Mouse (Mus musculus) gastrocnemius, postnatal 14 days (tissue): ENCODE results near the gene Map3k3. TPM values are rescaled to one million over a fixed set of nuclear protein-coding genes. Genes with fewer than 3 reads are reported as not detected.
"Not testable (repeated sequence)": the region's sequence is repeated elsewhere in the genome, so short reads cannot be mapped to it uniquely, and the experiment has no call there.

Experiments used
- DNase-seq: peaks from one replicate; pipeline ENCODE4 v3.0.0; 2021; ENCODE audit warnings: mixed read lengths
- intact Hi-C: fragments of 180-260 bp; cut with DNase I; formaldehyde crosslinking; loops from one replicate; pipeline ENCODE4 v1.15.1; 2025; ENCODE audit warnings: low total_unique reads
- total RNA-seq, 2 experiments: library from RNA; stranded (reverse); gene quantifications; 2 replicates each; pipeline ENCODE4 v1.2.3; 2021

Map3k3 gene
- total RNA-seq, 2 experiments from 2014 or later: 22.1 to 22.7 TPM

DNA sequence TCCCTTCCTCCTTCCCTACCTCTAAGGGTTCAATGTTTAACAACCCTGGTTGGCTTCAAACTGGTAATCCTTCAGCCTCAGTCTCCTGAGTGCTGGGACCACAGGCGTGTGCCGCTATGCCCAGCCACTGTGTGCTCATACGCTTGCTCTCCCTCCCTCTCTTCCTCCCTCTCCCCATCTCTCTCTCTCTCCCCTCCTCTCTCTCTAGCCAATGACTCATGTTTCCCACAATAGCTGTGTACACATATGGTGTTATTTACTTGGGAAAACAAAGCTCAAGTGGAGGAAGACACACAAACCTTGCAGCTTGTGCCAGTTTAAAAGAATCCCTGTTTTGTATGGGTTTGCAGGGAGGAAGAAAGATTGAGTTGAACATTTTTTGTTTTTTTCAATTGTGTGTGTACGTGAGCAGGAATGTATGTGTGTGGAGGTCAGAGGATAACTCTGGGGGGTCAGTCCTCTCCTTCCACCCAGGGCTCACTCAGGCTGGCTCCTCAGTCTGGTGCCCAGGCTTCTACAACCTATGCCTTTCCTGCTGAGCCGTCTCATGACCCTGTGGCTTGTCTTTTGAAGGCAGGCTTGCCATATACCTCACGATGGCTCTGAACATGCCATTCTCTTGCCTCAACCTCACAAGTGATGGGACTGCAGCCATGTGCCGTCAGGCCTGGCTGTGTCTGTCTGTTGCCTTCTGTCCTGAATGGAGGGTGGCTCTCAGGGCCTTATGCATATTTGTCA, 95.5 kb downstream of the Map3k3 start:
- DNase-seq: no peak
- intact Hi-C loops: no loop called here

DNA sequence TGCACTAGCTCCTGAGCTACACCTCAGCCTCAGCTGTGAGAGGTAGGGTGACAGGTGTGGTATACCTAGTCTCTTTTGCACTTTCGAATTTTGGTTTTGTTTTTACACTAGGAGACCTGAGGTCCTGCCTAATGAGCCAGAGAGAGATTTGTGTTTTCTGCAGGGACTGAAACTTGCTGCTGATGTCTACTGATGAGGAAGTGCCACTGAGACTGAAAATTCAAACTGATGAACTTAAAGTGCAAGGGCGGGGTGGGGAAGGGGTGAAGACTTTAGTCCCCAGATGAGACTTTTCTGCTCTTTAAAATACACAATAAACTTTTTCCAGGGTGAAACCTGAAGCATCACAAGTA, 96.0 kb downstream of the Map3k3 start:
- DNase-seq: no peak
- intact Hi-C loops: no loop called here

DNA sequence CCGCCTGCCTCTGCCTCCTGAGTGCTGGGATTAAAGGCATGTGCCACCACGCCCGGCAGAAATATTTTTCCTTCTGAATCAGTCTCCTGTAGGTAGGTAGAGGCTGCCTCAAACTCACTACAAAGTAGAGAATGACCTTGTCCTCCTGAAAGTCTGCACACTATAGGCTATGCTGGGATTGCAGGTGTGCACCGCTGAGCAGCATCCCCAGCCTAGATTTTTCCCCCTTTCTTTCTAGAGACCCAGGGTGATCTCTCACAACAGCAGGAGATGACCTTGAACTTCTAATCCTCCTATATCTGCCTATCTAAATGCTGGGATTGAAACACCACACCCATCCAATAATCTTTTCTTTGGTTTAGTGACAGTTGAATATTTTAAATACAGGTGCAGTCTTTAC, 102.9 kb downstream of the Map3k3 start:
- no peak for DNase-seq
- intact Hi-C loops: no loop called here

DNA sequence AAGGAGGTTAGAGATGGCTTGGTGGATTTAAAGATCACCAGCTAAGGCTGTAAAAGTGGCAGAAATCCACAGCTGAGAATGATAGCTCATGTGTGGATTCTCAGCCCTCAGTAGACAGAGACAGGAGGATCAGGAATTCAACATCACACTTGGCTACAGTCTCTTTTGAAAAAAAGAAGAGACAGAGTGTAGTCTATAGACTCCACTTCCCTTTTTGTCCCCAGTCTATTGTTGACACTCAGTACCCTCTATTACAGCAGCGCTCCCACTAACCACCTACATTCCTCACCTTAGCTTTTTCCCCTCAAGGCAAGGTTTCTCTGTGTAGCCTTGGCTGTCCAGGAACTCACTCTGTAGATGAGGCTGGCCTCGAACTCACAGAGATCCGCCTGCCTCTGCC, 107.3 kb downstream of the Map3k3 start:
- no peak for DNase-seq
- intact Hi-C loops: no loop called here

DNA sequence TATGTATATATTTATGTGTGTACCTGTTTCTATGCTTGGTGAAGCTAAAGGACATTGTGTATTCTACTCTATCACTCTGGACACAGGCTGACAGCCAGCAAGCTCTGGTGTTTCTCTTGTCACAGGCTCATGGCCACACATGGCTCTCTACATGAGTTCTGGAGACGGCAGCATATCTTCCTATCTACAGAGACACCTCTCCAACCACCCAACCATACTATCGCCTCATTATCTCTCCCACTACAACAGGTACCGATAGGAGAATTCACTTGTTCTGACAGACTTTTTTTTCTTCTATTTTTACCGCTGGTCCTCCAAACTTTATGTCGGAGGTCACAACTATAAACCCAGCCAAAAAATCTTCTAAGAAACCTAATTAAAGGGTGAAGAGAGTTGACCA, 107.8 kb downstream of the Map3k3 start:
- intact Hi-C loops: no loop called here
- DNase-seq: no peak

DNA sequence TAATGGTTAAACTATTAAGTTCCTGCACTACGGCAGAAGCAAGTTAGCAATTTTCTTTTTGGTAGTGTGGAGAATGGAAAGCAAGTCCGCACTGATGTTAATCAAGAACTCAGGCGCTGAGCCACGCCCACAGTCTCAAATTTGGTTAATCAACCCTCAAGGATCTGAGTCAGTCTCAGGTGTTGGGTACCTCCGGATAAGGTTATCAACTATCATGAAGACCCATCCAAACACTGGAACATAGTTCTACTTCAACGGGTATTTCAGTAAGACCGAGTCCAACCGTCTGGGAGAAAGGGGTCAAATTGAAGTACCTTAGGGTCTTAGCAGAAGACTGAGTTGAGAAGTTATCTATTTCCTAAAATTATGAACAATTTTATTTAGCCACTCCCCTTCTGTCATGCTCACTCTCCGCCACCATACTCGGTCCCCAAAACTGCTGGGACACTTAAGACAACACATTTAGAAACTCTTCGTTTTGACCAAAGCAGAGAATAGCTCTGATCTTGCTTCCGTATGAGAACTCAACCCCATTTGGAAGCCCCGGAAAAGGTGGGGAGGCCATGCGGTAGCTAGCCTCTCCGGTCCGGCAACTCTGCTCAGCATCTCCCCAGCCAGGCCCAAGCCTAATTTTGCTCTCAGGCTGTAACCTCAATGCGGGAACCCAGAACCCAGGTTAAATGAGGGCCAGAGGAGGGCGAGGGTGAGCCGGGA, 108.4 kb downstream of the Map3k3 start:
- intact Hi-C loops: no loop called here
- DNase-seq: no peak

DNA sequence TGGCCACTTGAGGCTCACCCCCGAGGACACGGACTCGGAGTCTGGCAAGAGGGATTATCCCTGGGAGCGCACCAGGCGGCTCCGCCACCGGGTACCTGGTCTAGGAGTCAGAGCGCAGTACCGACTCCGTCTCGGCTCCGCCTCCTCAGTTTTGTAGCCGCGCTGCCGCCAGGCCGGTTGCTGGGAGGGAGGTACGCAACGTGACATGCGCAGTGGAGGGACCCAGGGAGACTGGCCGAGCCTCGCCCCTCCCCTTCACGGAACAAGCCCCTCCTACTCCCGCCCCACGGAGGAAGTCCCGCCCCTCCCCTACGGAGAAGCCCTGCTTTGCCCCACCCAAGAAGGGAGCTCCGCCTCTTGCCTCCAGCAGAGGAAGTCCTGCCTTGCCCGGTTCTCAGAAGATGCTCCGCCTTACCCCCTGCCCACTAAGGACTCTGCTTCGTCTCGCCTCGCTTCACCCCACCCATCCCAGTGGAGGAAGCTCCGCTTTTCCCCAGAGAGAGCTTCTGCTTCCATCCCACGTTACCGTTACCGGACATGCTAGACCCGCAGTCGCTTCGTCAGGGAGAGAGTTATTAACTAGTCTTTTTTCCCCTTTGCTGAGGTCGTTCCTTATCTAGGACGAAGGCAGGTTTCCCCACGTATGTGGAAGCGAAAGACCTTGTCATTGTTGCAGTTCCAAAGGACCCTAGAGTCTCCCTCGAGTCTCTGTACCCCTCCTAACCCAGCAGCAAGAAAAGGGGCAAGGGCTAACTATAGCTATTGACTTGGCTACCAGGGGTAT, 109.2 kb downstream of the Map3k3 start:
- peak; percentile 98 for DNase-seq
- intact Hi-C loops: no loop called here

DNA sequence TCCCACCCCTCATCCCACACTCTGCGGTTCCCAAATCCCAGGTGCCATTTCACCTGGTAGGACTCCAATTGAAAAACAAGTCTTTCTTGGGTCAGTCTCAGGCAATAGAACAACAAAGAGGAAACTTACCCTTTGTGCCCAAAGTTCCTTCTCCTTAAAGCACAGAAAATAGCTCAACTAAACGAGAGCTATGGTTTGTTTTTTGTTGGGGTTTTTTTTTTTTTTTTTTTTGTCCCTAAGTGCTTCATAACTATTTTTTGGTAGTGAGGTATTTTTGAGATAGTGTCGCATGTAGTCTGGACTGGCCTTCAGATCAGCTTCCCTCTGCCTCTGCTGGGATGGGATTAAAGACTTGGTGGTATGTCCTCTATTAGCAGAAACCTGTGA, 109.7 kb downstream of the Map3k3 start:
- intact Hi-C loops: no loop called here
- no peak for DNase-seq

- intact Hi-C loops: no loop called here
- no peak for DNase-seq
Observed at GRCm38 (mm10) chr11:106194891-106195290, 110.5 kb downstream of the Map3k3 start.

- DNase-seq: no peak
- intact Hi-C loops: no loop called here
Observed at GRCm38 (mm10) chr11:106195341-106195740, 110.9 kb downstream of the Map3k3 start.

DNA sequence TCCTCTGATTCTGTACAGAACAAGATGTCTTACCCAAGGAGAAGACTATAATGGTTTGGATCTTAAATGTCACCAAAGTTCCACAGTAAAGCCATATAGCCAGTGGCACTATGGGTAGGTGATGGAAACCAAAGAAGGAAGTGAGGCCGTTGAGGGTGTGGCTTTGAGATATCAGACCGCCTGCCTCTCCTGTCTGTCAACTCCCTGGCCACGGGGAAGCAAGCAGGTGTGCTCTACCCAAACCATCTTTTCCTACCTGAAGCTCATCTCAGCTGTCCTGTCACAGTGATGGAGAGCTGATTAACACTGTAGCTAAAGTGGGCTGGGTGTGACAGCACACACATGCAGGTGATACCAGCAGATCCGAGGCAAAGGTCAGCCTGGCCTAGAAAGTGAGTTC, 113.9 kb downstream of the Map3k3 start:
- no peak for DNase-seq
- intact Hi-C loops: no loop called here

- intact Hi-C loops: not testable (repeated sequence)
Observed at GRCm38 (mm10) chr11:106199997-106200396, 115.6 kb downstream of the Map3k3 start.

DNA sequence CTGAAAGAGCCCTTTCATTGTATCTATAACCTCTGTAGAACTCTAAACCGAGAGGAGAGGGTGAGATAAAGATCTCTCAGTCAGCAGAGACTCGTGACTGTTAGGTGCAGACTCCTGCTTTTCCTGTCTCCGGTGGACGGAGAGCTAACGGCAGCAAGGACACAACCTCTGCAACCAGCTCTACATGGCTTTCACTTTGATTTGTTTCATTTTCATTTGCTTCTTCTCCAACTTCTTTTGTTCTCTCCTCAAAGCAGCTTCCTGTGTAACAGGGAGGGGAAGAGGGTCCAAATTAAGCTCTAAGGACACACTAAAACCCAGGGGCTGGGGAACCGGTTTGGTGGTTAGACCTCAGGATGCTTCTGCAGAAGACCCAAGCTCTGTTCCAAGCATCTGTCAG, 116.3 kb downstream of the Map3k3 start:
- no peak for DNase-seq
- intact Hi-C loops: no loop called here

More at GRCm38 (mm10) chr11:106199997-106200396, 115.6 kb downstream of the Map3k3 start:
- DNase-seq: not testable (repeated sequence)

GRCm38 (mm10) chr11:106201337-106202122, 117.1 kb downstream of the Map3k3 start:
- intact Hi-C loops: no loop called here

DNA sequence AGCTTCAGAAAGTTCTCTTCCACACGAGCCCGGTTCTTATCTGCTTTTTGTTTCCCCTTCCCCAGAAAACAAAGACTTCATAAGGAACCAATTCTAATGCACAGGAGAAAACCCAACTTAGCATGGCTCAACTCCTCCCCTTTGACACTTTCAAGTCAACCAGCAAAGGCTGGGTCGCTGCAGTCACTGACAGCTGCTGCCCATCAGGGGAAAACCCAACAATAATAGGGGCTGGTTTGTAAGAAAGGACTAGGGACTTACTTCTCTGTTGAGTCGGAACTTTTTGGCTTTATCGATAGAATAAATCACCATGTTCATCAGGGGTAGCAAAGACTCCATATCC, 117.7 kb downstream of the Map3k3 start, which contains the start of gene Strada:
TSS of gene Strada (minus strand) at position 46 of the 343 bp plus-strand sequence.
- intact Hi-C loops: no loop called here
- DNase-seq: no peak

More at GRCm38 (mm10) chr11:106201337-106202122, 117.1 kb downstream of the Map3k3 start:
- DNase-seq: no peak

Other genes starting within 250 kb of the Map3k3 start
- 1 to 10 TPM; 6.4 to 8.2 TPM for gene Cyb561, start 131.3 kb upstream of the Map3k3 start, total RNA-seq
- 10 to 100 TPM; 46.2 to 48.3 TPM for gene Ace, start 116.7 kb upstream of the Map3k3 start, total RNA-seq
- gene Ace3, start 89.9 kb upstream of the Map3k3 start, total RNA-seq: not detected
- gene Kcnh6, start 76.5 kb upstream of the Map3k3 start, total RNA-seq: not detected
- gene Dcaf7, start 47.7 kb upstream of the Map3k3 start, total RNA-seq: 10 to 100 TPM; 31.4 to 34.0 TPM
- 10 to 100 TPM; 38.8 to 42.5 TPM for gene Taco1, start 18.6 kb upstream of the Map3k3 start, total RNA-seq
- gene Gm10840, start 76.2 kb downstream of the Map3k3 start, total RNA-seq: not detected
- gene Limd2, start 76.2 kb downstream of the Map3k3 start, total RNA-seq: 1 to 10 TPM; 5.9 to 8.6 TPM
- gene Strada, start 117.6 kb downstream of the Map3k3 start, total RNA-seq: 10 to 100 TPM; 13.0 to 15.3 TPM
- gene Ccdc47, start 131.7 kb downstream of the Map3k3 start, total RNA-seq: 10 to 100 TPM; 62.1 to 69.8 TPM
- gene Ddx42, start 132.3 kb downstream of the Map3k3 start, total RNA-seq: 10 to 100 TPM; 22.5 to 24.8 TPM
- gene Ftsj3, start 171.5 kb downstream of the Map3k3 start, total RNA-seq: 10 to 100 TPM; 22.0 to 25.0 TPM
- gene Psmc5, start 171.5 kb downstream of the Map3k3 start, total RNA-seq: 100 to 1,000 TPM; 133 to 137 TPM
- gene Smarcd2, start 188.4 kb downstream of the Map3k3 start, total RNA-seq: 10 to 100 TPM; 20.3 to 22.6 TPM
- gene Tcam1, start 192.1 kb downstream of the Map3k3 start, total RNA-seq: under 1 TPM; 0.07 to 0.12 TPM
- gene Gh, start 217.3 kb downstream of the Map3k3 start, total RNA-seq: not detected
- 1 to 10 TPM; 1.0 to 1.1 TPM for gene Cd79b, start 230.1 kb downstream of the Map3k3 start, total RNA-seq